In genomic region chr9:37114286-37115267, GRCm38 (mm10) we compare ENCODE assay signal across 9 mouse cellular contexts. TPM values are rescaled to one million over a fixed set of nuclear protein-coding genes. Genes with fewer than 3 reads are reported as not detected.
DNase-seq lines count a peak whose midpoint lies in the region; ATAC-seq and TF ChIP-seq lines count a peak whose summit lies in the region.
"Had no signal": no experiment of that assay in that cellular context is flagged by ENCODE, and none has a peak within 500 bp of the region (broad histone marks: within the 10 kb centered on the region; RNA-seq: fewer than 3 reads in every experiment).

No protein-coding gene starts in this region.

- no peak overlapping the region for H3K4me3 ChIP-seq in kidney, embryonic 14.5 days (ENCODE audit: low read length)
- H3K4me3 ChIP-seq in cortical plate, adult 2 months (ENCODE audit: insufficient read depth, low read length), result no peak overlapping the region
- no peak overlapping the region for H3K4me3 ChIP-seq in forebrain, postnatal 0 days (ENCODE audit: low read depth, low read length)
- no peak overlapping the region for H3K4me3 ChIP-seq in midbrain, embryonic 13.5 days (replicated peaks)

- no peak for TF ChIP-seq POLR2A in cortical plate, adult 2 months (IDR thresholded peaks at IDR 0.05; ENCODE audit: extremely low read depth, insufficient read depth, low read length)

- DNase-seq in kidney, postnatal 36 days, result no peak
- peak; percentile 16 for DNase-seq in forebrain, postnatal 0 days
- DNase-seq in urinary bladder, adult 2 months (ENCODE audit: low spot score), result no peak
- no peak for DNase-seq in frontal cortex, postnatal 10 days (ENCODE audit: low spot score in 2 of 2)
- DNase-seq in left cerebral cortex, postnatal 10 days (ENCODE audit: extremely low spot score in 1 of 2, low spot score in 2 of 2), result no peak

- peaks cover 15% of the 10 kb centered on the region for H3K4me1 ChIP-seq in kidney, embryonic 14.5 days (ENCODE audit: control insufficient read depth, insufficient read depth, low read length)
- no peaks in the 10 kb centered on the region for H3K4me1 ChIP-seq in cortical plate, adult 2 months (ENCODE audit: control insufficient read depth, insufficient read depth, low read length)
- H3K4me1 ChIP-seq in forebrain, postnatal 0 days (ENCODE audit: insufficient read depth), result no peaks in the 10 kb centered on the region
- peaks cover 34% of the 10 kb centered on the region for H3K4me1 ChIP-seq in midbrain, embryonic 13.5 days (replicated peaks)

- intact Hi-C loops in left cerebral cortex, postnatal 10 days (cut with DNase I), result no loop called here

- H3K9ac ChIP-seq in kidney, embryonic 14.5 days (ENCODE audit: low read depth, low read length), result no peak overlapping the region
- no peak overlapping the region for H3K9ac ChIP-seq in forebrain, postnatal 0 days
- H3K9ac ChIP-seq in midbrain, embryonic 13.5 days (replicated peaks), result no peak overlapping the region

- no peaks in the 10 kb centered on the region for H3K27me3 ChIP-seq in kidney, embryonic 14.5 days (ENCODE audit: control insufficient read depth, insufficient read depth, low read length)
- H3K27me3 ChIP-seq in forebrain, postnatal 0 days (ENCODE audit: insufficient read depth, low read length), result no peaks in the 10 kb centered on the region
- no peaks in the 10 kb centered on the region for H3K27me3 ChIP-seq in midbrain, embryonic 13.5 days

- peak; percentile 73; the same call in 1 of the 2 replicates for ATAC-seq in kidney, embryonic 14.5 days (ENCODE audit: low FRiP score, low TSS enrichment)
- ATAC-seq in forebrain, postnatal 0 days, result peak; percentile 80
- ATAC-seq in midbrain, embryonic 13.5 days, result peak; percentile 87

- peak overlapping the region; percentile 68 for H3K27ac ChIP-seq in kidney, embryonic 14.5 days (ENCODE audit: low read depth, low read length)
- H3K27ac ChIP-seq in cortical plate, adult 2 months (ENCODE audit: insufficient read depth, low read length), result no peak overlapping the region
- no peak overlapping the region for H3K27ac ChIP-seq in forebrain, postnatal 0 days (ENCODE audit: low read depth, low read length)
- peak overlapping the region; percentile 63 for H3K27ac ChIP-seq in midbrain, embryonic 13.5 days

- H3K9me3 ChIP-seq in kidney, embryonic 14.5 days (ENCODE audit: control insufficient read depth, low read length), result no peaks in the 10 kb centered on the region
- no peaks in the 10 kb centered on the region for H3K9me3 ChIP-seq in forebrain, postnatal 0 days (ENCODE audit: low read length)
- H3K9me3 ChIP-seq in midbrain, embryonic 13.5 days, result no peaks in the 10 kb centered on the region

- no peak overlapping the region for H3K4me2 ChIP-seq in kidney, embryonic 14.5 days (replicated peaks; ENCODE audit: low read depth, low read length)
- no peak overlapping the region for H3K4me2 ChIP-seq in forebrain, postnatal 0 days (ENCODE audit: low read depth)
- H3K4me2 ChIP-seq in midbrain, embryonic 13.5 days (replicated peaks), result no peak overlapping the region

- peak; percentile 27; the same call in 1 of the 2 replicates for TF ChIP-seq CTCF in cortical plate, adult 2 months (IDR thresholded peaks at IDR 0.05; ENCODE audit: extremely low read depth, insufficient read depth, low read length)
- TF ChIP-seq CTCF in forebrain, postnatal 0 days (IDR thresholded peaks at IDR 0.05; ENCODE audit: low read depth), result no peak; the same call in 1 of the 2 replicates

- H3K36me3 ChIP-seq in kidney, embryonic 14.5 days (ENCODE audit: control insufficient read depth, insufficient read depth, low read length), result no peaks in the 10 kb centered on the region
- H3K36me3 ChIP-seq in forebrain, postnatal 0 days (ENCODE audit: insufficient read depth), result no peaks in the 10 kb centered on the region
- H3K36me3 ChIP-seq in midbrain, embryonic 13.5 days, result 0 out of 2 replicates have a peak, but pooled peaks cover 2% of the 10 kb centered on the region

- 32% methylated on average over 9 of the region's 9 CpGs for WGBS in kidney, embryonic 14.5 days
- whole genome bisulfite sequencing in forebrain, postnatal 0 days, result 23% methylated on average over 9 of the region's 9 CpGs
- 20% methylated on average over 9 of the region's 9 CpGs for WGBS in midbrain, embryonic 13.5 days

RNA-seq across cellular contexts. Expression of gene Pknox2, which starts 32.6 kb away (rescaled TPM):
- 5.4 and 5.5 TPM in 2 replicates for polyA plus RNA-seq in kidney, embryonic 14.5 days (2014; fragmentation: Nextera tagmentation; extraction: Ambion mirVana)
- 80.9 and 84.4 TPM in 2 replicates for polyA plus RNA-seq in cortical plate, adult 2 months (2012; rRNA removed)
- total RNA-seq in forebrain, postnatal 0 days (2014; rRNA removed), result 20.9 and 26.1 TPM in 2 replicates
- polyA plus RNA-seq in forebrain, postnatal 0 days (2015; fragmentation: Nextera tagmentation; extraction: Ambion mirVana), result 26.3 and 27.9 TPM in 2 replicates
- 30.1 and 33.1 TPM in 2 replicates for polyA plus RNA-seq in midbrain, embryonic 13.5 days (2015; fragmentation: Nextera tagmentation; extraction: Ambion mirVana)
- polyA plus RNA-seq in urinary bladder, adult 2 months (2012; rRNA removed), result 13.6 and 17.0 TPM in 2 replicates
- 10 to 100 TPM; 72.9 to 75.7 TPM for total RNA-seq in left cerebral cortex, postnatal 10 days (2021)
- total RNA-seq: common myeloid progenitor, adult 5-6 weeks had no signal

Comparison
In these comparisons a context has a peak if more than half of its experiments do, and no peak if none do; other contexts are left out.
1. H3K27ac ChIP-seq: peak in kidney, embryonic 14.5 days (single experiment) and midbrain, embryonic 13.5 days (single experiment); none in cortical plate, adult 2 months (single experiment) and forebrain, postnatal 0 days (single experiment).
2. Peak in every context shown above with its lines, with median percentiles within 50 percentile points of each other: ATAC-seq.